Mouse (Mus musculus) granulocyte monocyte progenitor cell, adult 5-6 weeks (primary cell): ENCODE measurements at regions not wholly inside any gene's neighbourhood (a gene's known extent, or its start where the extent isn't known, plus 50 kb on each side); places are given as distances from the start of the nearest gene placed in this dataset.

Experiments used
- ATAC-seq: replicated peaks from 2 replicates; pipeline ENCODE4 v1.8.0; 2016; ENCODE audit warnings: mild to moderate bottlenecking, moderate TSS enrichment, inconsistent platforms; ENCODE audit not compliant: poor library complexity, severe bottlenecking

GRCm38 (mm10) chr9:85123706-85124105 lies 188.9 kb upstream of the Gm11114 start:
- no peak for ATAC-seq

- no peak for ATAC-seq
These were observed 186.8 kb upstream of the Gm11114 start for GRCm38 (mm10) chr9:85125775-85126174.

GRCm38 (mm10) chr9:85126541-85126940 lies 186.0 kb upstream of the Gm11114 start:
- ATAC-seq = no peak; the same call in 1 of the 2 replicates

- no peak for ATAC-seq
These were observed 185.5 kb upstream of the Gm11114 start for GRCm38 (mm10) chr9:85127107-85127506.

GRCm38 (mm10) chr9:85134900-85135299 lies 177.7 kb upstream of the Gm11114 start:
- ATAC-seq = no peak

- ATAC-seq = no peak
These were observed 175.6 kb upstream of the Gm11114 start for GRCm38 (mm10) chr9:85136715-85137582.

GRCm38 (mm10) chr9:85139891-85140290 lies 172.7 kb upstream of the Gm11114 start:
- no peak for ATAC-seq

GRCm38 (mm10) chr9:85144363-85144762 lies 168.2 kb upstream of the Gm11114 start:
- peak; percentile 48; the same call in 1 of the 2 replicates for ATAC-seq

GRCm38 (mm10) chr9:85165632-85166031 lies 146.9 kb upstream of the Gm11114 start:
- ATAC-seq = peak; percentile 44; the same call in 1 of the 2 replicates

- no peak for ATAC-seq
These were observed 145.3 kb upstream of the Gm11114 start for GRCm38 (mm10) chr9:85167243-85167642.

- no peak for ATAC-seq
These were observed 138.1 kb upstream of the Gm11114 start for GRCm38 (mm10) chr9:85174431-85174830.

GRCm38 (mm10) chr9:85201202-85201601 lies 111.4 kb upstream of the Gm11114 start:
- ATAC-seq = no peak

- ATAC-seq = no peak
These were observed 87.7 kb upstream of the Gm11114 start for GRCm38 (mm10) chr9:85224870-85225269.
